In the genomic region with DNA sequence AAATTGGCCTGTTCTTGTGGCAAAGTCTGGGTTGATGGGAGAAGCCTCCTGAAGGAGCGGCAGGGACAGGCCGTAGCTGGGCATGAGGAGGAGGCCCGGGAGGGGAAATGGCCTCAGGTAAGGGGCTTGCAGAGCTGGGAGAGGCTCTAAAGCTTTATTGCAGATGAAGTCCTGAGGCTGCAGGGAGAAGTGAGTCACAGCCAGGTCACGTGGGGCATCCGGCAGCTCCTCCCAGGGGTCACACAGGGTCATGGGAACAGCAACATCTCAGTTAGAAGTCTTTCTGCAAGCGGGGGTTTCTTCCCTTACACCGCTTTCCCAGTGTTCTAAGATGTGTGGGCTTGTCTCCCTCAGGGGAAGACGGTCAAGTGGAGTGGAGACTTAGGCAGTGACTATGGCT, we compare ENCODE assay signal across 9 mouse cellular contexts. TPM values are rescaled to one million over a fixed set of nuclear protein-coding genes. Genes with fewer than 3 reads are reported as not detected.
DNase-seq lines count a peak whose midpoint lies in the region; ATAC-seq lines count a peak whose summit lies in the region.
"Had no signal": no experiment of that assay in that cellular context is flagged by ENCODE, and none has a peak within 500 bp of the region (broad histone marks: within the 10 kb centered on the region; RNA-seq: fewer than 3 reads in every experiment).

No protein-coding gene starts in this region.

- no peaks in the 10 kb centered on the region for H3K27me3 ChIP-seq in midbrain, embryonic 13.5 days
- H3K27me3 ChIP-seq in midbrain, embryonic 15.5 days (replicated peaks), result no peaks in the 10 kb centered on the region
- H3K27me3 ChIP-seq: liver, embryonic 13.5 days had no signal

- peak; percentile 91 for DNase-seq in adrenal gland, adult 2 months
- DNase-seq in heart, adult 11 months, result peak; percentile 98
- DNase-seq in kidney, postnatal 14 days, result peak; percentile 69
- peak; percentile 72 for DNase-seq in skeletal muscle tissue, adult 2 months (ENCODE audit: low read depth, low spot score)
- DNase-seq in layer of hippocampus, adult 11-12 months (ENCODE audit: low spot score), result no peak
- DNase-seq: liver, embryonic 13.5 days had no signal

- no peak overlapping the region for H3K4me3 ChIP-seq in midbrain, embryonic 13.5 days (replicated peaks)
- no peak overlapping the region for H3K4me3 ChIP-seq in midbrain, embryonic 15.5 days
- H3K4me3 ChIP-seq: liver, embryonic 13.5 days had no signal

- ATAC-seq in midbrain, embryonic 13.5 days, result no peak
- no peak for ATAC-seq in midbrain, embryonic 15.5 days (replicated peaks)
- no peak for ATAC-seq in erythroid progenitor cell, adult 5-6 weeks (replicated peaks; ENCODE audit: low FRiP score, poor library complexity, severe bottlenecking)

- peaks cover 27% of the 10 kb centered on the region for H3K4me1 ChIP-seq in midbrain, embryonic 13.5 days (replicated peaks)
- H3K4me1 ChIP-seq in midbrain, embryonic 15.5 days, result peaks cover 14% of the 10 kb centered on the region

- no peak overlapping the region for H3K27ac ChIP-seq in midbrain, embryonic 13.5 days
- H3K27ac ChIP-seq in midbrain, embryonic 15.5 days, result no peak overlapping the region
- H3K27ac ChIP-seq: liver, embryonic 13.5 days had no signal

- 32% methylated on average over 8 of the region's 8 CpGs for WGBS in midbrain, embryonic 13.5 days
- WGBS in midbrain, embryonic 15.5 days, result 33% methylated on average over 8 of the region's 8 CpGs

- no peaks in the 10 kb centered on the region for H3K36me3 ChIP-seq in midbrain, embryonic 13.5 days
- H3K36me3 ChIP-seq in midbrain, embryonic 15.5 days (replicated peaks), result no peaks in the 10 kb centered on the region
- H3K36me3 ChIP-seq: liver, embryonic 13.5 days had no signal

- no peaks in the 10 kb centered on the region for H3K9me3 ChIP-seq in midbrain, embryonic 13.5 days
- no peaks in the 10 kb centered on the region for H3K9me3 ChIP-seq in midbrain, embryonic 15.5 days
- H3K9me3 ChIP-seq: liver, embryonic 13.5 days had no signal

- H3K4me2 ChIP-seq in midbrain, embryonic 13.5 days (replicated peaks), result no peak overlapping the region
- H3K4me2 ChIP-seq in midbrain, embryonic 15.5 days, result no peak overlapping the region
- H3K4me2 ChIP-seq: liver, embryonic 13.5 days had no signal

- 0 out of 2 replicates have a peak overlapping the region, but pooled peaks have one; percentile 39 for H3K9ac ChIP-seq in midbrain, embryonic 13.5 days (replicated peaks)
- no peak overlapping the region for H3K9ac ChIP-seq in midbrain, embryonic 15.5 days
- H3K9ac ChIP-seq: liver, embryonic 13.5 days had no signal

RNA-seq across cellular contexts. Expression of gene Ttc7b, which starts 8.5 kb away (rescaled TPM):
- 5.0 and 6.3 TPM in 2 replicates for polyA plus RNA-seq in midbrain, embryonic 13.5 days (2015; fragmentation: Nextera tagmentation; extraction: Ambion mirVana)
- polyA plus RNA-seq in midbrain, embryonic 15.5 days (2015; fragmentation: Nextera tagmentation; extraction: Ambion mirVana), result 9.0 and 9.7 TPM in 2 replicates
- total RNA-seq in adrenal gland, adult 2 months (2021), result 10 to 100 TPM; 70.9 to 76.7 TPM
- 121 and 142 TPM in 2 replicates for polyA plus RNA-seq in adrenal gland, adult 2 months (2012; rRNA removed)
- 3.6 and 13.4 TPM in 2 replicates for total RNA-seq in erythroid progenitor cell, adult 5-6 weeks (2015; ENCODE audit: low replicate concordance)
- 3.0 and 6.2 TPM in 2 replicates for total RNA-seq in erythroid progenitor cell, adult 5-6 weeks (2017; ENCODE audit: low replicate concordance)

Comparison
In these comparisons a context has a peak if more than half of its experiments do, and no peak if none do; other contexts are left out.
1. RNA of gene Ttc7b, which starts 8.5 kb away (polyA plus RNA-seq): 121 to 142 TPM in adrenal gland, adult 2 months; 9.0 to 9.7 TPM in midbrain, embryonic 15.5 days and 5.0 to 6.3 TPM in midbrain, embryonic 13.5 days; every median in the first group is over 10 times any median in the second.